Mouse (Mus musculus) embryonic facial prominence, embryonic 15.5 days (tissue): ENCODE measurements around the gene 1700074P13Rik. TPM values are rescaled to one million over a fixed set of nuclear protein-coding genes. Genes with fewer than 3 reads are reported as not detected.

Experiments used
- polyA plus RNA-seq: library from polyadenylated mRNA; unstranded; fragments of >200 nt; fragmentation: Nextera tagmentation; extraction: Ambion mirVana; gene quantifications from 2 replicates; pipeline ENCODE4 v1.2.1, GENCODE M21; 2015

Gene 1700074P13Rik
- polyA plus RNA-seq, 1 experiment from 2014 or later = not detected

Other genes starting within 250 kb of the 1700074P13Rik start
- gene Moxd2, start 53.1 kb downstream of the 1700074P13Rik start, polyA plus RNA-seq = not detected in 2 replicates
- not detected in 2 replicates for gene Prss58, start 40.2 kb downstream of the 1700074P13Rik start, polyA plus RNA-seq
- not detected in 2 replicates for gene Gm4744, start 11.3 kb upstream of the 1700074P13Rik start, polyA plus RNA-seq
- not detected in 2 replicates for gene 1810009J06Rik, start 24.2 kb upstream of the 1700074P13Rik start, polyA plus RNA-seq
- gene Gm2663, start 58.9 kb upstream of the 1700074P13Rik start, polyA plus RNA-seq = not detected in 2 replicates
- not detected in 2 replicates for gene 2210010C04Rik, start 95.0 kb upstream of the 1700074P13Rik start, polyA plus RNA-seq